Mouse (Mus musculus): ENCODE measurements around the gene Grwd1. TPM values are rescaled to one million over a fixed set of nuclear protein-coding genes. Genes with fewer than 3 reads are reported as not detected.

Gene Grwd1
- total RNA-seq, 4 experiments from 2014 or later, result 19.3 to 24.7 (median 22.3) TPM

DNA sequence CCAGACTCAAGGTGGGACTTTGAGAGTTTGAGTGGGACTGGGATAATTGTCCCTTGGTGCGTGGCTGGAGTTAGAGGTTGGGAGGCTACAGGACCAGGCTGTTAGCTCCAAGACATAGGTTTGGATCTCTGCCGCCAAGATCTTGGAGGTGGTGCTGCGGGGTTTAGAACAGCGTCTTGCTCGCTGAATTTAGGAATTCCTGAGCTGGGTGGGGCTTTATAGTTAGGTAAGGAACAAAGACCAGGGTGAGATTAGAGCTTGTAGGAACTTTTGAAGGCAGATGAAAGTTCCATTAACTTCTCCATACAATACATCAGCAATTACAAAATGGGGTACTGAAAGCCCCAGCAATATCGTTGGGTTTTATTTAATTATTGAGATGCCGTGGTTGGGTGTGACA is 30.7 kb downstream of the Grwd1 start:
- no peak for DNase-seq (ENCODE audit: low spot score in 2 of 2)

DNA sequence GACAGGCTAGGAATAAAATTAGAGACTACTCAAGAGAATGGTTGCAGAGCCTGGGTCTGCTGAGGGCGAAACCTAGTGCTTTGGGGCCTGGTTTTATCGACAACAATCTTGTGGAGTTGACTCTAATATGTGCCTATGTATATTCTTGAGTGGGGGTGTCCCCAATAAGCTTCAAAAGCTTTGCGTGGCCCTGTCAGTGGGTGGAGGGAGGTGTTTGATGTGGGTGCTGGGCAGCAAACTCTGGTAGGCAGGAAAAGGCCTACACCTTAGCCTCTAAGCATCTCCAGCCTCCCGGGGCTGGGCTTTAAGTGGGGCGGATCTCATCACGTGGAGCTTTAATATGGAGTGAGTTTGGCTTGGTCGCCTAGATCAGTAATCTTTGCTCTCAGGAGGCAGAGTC is 31.8 kb downstream of the Grwd1 start:
- no peak for DNase-seq (ENCODE audit: low spot score in 2 of 2)

DNA sequence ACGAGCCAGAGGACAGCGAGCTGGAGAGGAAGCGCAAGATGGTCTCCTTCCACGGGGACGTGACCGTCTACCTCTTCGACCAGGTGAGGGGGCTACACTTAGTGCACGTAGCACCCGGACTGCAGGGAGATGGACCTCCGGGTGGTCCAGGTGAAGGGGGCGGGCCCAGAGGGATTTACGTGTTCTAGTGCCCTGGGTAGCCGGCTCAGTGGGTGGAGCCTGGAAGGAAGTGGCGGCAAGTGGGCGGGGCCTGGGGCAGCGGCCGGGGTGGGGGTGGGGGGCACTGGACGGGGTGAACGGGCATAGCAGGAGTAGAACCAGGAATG is 32.3 kb downstream of the Grwd1 start:
- no peak for DNase-seq (ENCODE audit: low spot score in 2 of 2)

DNA sequence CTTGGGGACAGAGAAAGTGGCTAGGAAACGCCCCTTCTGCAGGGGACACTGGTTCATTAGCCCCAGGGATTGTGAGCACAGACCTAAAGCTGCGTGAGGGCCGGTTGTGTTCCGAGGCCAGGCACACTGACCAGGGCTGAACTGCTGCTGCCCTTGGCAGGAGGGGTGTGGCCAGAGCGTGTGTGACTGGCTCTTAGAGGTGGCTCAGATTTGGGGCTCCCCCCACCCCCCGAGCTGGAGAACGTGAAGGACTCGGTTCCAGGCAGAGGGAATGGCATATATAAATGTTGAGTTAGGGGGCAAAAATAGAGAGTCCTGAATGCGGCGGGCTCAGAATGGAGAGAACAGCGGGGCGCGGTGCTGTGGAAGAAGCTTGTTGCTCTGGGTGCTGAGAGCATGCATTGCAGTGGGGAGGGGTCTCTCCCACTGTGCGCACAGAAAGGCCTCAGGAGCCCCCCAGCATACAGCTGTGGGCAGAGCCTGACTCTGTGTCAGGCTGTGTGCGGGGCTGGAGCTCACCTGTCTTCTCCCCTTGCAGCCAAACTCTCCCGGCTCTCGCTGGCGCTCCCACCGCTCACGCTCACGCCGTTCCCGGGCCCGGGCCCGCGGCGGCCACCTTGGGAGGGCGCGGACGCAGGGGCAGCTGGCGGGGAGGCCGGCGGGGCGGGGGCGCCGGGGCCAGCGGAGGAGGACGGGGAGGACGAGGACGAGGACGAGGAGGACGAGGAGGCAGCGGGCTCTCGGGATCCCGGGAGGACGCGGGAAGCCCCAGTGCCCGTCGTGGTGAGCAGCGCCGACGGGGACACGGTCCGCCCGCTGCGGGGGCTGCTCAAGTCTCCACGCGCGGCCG is 32.9 kb downstream of the Grwd1 start:
- no peak for DNase-seq (ENCODE audit: low spot score in 2 of 2)

DNA sequence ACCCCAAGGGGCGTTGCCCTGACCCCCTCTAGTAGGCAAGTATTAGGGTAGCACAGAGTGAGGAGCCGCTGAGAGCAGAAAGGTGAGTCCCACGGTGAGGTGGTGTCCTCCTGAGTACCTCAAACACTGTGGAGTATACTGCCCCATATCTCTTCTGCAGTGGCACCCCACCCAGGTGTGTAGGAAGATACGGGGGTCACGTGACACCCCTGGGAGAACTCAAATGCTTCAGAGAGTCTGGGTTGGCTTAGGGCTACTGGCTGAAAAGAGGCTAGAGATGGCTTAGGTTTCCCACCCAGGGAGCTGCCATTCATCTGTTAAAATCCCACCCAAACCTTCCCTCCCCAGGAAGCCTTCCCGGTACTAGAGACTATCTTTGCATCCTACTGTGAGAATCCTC is 33.8 kb downstream of the Grwd1 start:
- no peak for DNase-seq (ENCODE audit: low spot score in 2 of 2)

DNA sequence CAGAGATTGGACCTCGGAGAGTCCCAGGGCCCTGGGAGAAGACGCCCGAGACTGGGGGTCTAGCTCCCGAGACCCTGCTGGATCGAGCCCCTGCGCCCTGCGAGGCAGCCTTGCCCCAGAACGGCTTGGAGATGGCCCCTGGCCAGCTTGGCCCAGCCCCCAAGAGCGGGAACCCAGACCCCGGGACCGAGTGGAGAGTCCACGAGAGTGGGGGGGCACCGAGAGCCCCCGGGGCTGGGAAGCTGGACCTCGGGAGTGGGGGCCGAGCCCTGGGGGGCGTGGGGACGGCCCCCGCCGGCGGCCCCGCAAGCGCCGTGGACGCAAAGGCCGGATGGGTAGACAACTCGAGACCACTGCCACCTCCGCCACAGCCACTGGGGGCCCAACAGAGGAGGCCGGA is 35.8 kb downstream of the Grwd1 start:
- no peak for DNase-seq (ENCODE audit: low spot score in 2 of 2)

DNA sequence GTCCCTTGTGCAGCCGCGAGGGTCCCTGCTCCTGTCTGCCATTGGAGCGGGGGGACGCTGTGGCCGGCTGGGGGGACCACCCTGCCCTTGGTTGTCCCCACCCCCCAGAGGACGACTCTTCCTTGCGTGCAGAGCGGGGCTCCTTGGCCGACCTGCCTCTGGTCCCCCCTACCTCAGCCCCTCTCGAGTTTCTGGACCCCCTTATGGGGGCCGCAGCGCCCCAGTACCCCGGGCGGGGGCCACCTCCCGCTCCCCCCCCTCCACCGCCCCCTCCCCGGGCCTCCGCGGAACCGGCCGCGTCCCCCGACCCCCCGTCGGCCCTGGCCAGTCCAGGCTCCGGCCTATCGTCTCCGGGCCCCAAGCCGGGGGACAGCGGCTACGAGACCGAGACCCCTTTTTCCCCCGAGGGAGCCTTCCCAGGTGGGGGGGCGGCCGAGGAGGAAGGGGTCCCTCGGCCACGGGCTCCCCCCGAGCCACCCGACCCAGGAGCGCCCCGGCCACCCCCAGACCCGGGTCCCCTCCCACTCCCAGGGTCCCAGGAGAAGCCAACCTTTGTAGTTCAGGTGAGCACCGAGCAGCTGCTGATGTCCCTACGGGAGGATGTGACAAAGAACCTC is 36.7 kb downstream of the Grwd1 start:
- DNase-seq (ENCODE audit: low spot score in 2 of 2), result no peak

DNA sequence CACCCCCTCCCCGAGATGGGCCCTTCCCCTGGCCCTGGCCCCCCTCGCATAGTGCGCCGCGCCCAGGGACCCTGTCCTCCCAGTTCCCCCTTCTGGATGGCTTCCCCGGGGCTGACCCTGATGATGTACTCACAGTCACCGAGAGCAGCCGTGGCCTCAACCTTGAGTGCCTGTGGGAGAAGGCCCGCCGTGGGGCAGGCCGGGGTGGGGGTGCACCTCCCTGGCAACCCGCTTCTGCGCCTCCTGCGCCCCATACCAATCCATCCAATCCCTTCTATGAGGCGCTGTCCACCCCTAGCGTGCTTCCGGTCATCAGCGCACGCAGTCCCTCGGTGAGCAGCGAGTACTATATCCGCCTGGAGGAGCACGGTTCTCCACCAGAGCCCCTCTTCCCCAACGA is 37.5 kb downstream of the Grwd1 start:
- DNase-seq (ENCODE audit: low spot score in 2 of 2), result no peak

DNA sequence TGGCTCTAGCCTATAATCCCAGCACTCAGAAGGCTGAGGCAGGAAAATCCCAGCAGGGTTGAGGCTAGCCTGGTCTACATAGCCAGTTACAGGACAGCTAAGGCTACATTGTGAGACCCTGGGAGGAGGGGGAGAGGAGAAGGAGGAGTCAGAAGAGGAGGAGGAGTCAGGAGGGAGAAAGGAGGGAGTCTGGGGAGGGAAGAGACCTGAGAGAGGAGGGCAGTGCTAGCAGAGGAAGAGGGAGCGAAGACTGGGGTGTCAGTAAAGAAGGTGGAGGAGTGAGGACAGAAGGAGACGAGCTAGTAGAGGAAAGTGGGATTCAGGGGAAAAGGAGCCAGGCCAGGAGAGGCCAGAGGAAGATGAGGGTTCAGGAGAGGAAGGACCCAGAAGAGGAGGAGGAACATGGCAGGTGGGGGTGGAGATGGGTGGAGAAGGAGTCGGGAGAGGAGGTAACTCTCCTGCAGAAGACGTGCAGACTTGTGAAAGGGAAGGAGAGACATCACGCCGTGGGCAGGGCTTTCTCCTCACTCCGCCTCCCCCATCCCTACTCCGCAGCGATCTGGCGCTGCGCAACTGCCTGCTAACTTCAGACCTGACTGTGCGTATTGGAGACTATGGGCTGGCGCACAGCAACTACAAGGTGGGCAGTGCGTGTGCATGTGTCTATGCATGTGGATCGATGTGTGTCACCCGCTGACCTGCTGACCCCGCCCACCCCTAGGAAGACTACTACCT is 38.8 kb downstream of the Grwd1 start:
- DNase-seq (ENCODE audit: low spot score in 2 of 2), result no peak

DNA sequence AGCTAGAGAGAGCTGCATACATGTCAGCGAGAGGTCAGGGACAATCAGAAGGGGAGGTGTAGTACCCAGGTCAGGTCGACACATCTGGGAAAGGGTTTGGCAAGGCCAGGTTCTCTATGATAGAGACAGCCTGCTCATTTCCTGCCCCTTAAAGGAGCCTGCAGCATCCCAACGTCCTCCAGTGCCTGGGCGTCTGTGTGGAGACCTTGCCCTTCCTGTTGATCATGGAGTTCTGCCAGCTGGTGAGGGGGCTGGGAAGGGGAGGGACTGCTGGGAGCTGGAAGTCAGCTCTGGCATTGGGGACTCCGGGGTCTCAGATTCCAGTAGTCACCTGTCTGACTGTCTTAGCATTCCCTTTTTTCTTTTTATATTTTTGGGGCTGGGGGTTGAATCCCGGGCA is 40.0 kb downstream of the Grwd1 start:
- DNase-seq (ENCODE audit: low spot score in 2 of 2), result no peak

DNA sequence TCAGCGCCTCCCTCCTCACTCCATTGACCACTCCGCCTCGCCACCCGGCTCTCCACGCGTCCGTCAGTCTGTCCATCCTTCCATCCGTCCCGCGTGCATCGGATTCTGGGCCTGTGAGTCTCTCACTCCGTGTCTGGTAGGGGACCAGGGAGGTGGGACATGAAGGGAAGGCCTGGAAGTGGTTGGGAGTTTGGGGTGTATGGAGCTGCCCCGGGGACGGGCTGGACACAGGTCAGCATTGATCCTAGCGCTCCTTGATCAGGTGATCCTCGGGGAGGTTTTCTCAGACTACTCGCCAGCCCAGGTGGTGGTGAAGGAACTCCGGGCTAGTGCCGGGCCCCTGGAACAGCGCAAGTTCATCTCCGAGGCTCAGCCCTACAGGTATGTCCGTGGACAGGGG is 43.1 kb downstream of the Grwd1 start:
- DNase-seq (ENCODE audit: low spot score in 2 of 2), result no peak

GRCm38 (mm10) chr7:45786661-45787413 is 43.9 kb downstream of the Grwd1 start:
- peak; percentile 67 to 81 for DNase-seq (ENCODE audit: low spot score in 2 of 2)

DNA sequence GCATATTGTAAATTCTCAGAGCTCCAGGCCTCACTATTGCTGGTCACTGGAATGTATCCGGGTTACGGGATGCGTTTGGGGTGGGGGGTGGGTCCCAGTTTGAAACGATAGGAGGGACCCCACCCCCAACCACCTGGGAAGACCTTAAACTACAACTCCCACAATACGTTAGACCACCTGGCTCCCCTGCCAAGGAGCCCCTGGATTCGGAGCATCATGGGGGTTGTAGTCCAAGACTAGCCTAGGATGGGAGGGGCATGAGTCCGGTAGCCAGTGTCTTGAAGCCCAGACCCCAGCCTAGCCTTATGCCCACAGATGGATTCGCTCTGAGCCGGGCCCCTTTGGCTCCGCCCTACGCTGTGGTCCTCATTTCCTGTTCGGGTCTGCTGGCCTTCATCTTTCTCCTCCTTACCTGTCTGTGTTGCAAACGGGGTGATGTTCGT is 44.6 kb downstream of the Grwd1 start:
- no peak for DNase-seq (ENCODE audit: low spot score in 2 of 2)

- DNase-seq (ENCODE audit: low spot score in 2 of 2), result no peak
Observed at GRCm38 (mm10) chr7:45785388-45786135, 45.2 kb downstream of the Grwd1 start.

DNA sequence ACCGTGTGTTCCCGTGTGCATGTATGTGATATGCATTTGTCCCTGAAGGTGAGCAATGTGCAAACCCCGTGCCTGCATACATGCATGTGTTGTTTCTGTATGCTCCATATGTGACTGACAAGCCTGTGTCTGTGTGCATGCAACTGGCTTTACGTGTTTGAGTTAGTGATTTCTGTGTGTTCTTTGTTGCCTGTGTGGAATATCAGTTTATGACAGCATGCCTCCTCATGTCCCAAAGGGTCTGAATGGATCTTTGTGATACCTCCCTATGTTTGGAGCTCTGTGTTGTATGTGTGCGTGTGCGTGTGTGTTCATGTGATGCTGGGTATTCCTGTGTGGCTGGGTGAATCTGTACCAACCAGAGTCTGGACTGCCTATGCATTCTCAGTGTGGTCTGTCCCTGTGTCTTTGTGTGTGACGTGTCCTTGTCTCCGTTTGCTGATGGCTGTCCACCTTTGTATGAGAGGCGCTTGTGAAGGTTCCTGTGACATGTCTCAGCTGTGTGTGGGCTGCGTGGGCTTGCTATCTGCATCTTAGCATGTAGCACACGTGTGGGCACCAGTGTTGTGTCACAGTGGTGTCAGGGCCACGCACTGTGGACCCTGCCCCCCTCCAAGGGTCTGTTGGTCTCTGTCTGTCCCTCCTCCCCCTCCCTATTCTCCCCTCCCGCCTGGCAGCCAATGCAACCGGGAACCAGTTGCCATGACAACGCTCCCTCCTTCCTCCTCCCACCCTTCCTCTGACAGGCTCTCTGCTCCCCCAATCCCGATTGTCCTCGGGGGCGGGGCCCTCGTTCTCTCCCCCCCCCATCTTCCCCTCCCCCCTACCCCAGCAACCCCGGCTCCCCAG is 46.0 kb downstream of the Grwd1 start, which contains the start of gene Sult2b1:
Sult2b1 (minus strand) TSS at position 146 of the 849 bp plus-strand sequence.
- peak; percentile 92 to 93 for DNase-seq (ENCODE audit: low spot score in 2 of 2)

GRCm38 (mm10) chr7:45783511-45784091 is 47.1 kb downstream of the Grwd1 start, which contains the start of gene Lmtk3:
TSS of gene Lmtk3 (plus strand) at chr7:45783738.
- DNase-seq (ENCODE audit: low spot score in 2 of 2), result peak; percentile 77 to 80

DNA sequence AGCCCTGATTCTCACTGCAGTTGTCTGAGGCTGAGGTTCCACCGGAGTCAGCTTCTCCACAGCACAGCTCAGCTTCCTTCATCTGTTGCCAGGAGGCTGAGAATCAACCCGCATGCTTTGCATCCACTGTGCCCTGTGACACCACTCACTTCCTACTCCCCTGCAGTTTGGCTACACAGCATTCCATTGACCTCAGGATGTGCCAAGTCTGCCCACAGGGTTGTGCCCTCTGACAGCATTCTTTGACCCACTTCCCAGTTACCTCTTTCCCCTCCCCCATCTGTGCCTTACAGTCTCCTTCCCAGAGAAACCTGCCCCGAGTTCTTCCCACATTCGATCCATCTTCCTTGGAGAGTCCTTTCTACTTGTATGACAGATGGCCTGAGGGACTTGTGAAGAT is 48.5 kb downstream of the Grwd1 start:
- no peak for DNase-seq (ENCODE audit: low spot score in 2 of 2)

- no peak for DNase-seq (ENCODE audit: low spot score in 2 of 2)
Observed at GRCm38 (mm10) chr7:45779081-45779641, 51.6 kb downstream of the Grwd1 start.

DNA sequence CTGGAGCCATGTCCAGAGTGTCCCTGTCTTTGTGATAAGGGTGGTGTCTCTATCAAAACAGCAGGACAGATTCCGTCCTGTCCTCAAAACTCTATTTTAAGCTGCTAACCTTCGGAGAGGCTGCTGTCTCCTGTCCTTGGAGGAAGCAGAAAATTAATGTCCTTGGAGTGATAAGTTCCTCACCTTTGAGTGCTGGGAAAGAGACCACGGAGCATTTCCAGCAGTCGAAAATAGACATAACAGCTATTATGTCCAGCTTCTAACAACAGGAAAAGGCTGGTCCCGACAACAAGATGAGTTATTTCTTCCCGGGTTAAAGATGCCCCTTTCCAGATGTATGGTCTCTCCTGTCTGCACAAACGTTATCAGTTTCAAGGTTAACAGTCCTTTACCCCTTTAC is 55.5 kb downstream of the Grwd1 start:
- no peak for DNase-seq (ENCODE audit: low spot score in 2 of 2)

Measured in layer of hippocampus, adult 8-10 months (tissue).